Mouse (Mus musculus): Measurements from ENCODE around the gene Fam98a. TPM values are rescaled to one million over a fixed set of nuclear protein-coding genes. Genes with fewer than 3 reads are reported as not detected.

Gene Fam98a
- 17.6 and 18.8 TPM in 2 replicates for polyA plus RNA-seq (2015; fragmentation: Nextera tagmentation; extraction: Ambion mirVana)

- peak within 1 kb of the TSS; percentile 87 for H3K4me2 ChIP-seq (ENCODE audit: low read depth, low read length)
- peak within 1 kb of the TSS; percentile 90 for H3K4me3 ChIP-seq (ENCODE audit: low read length)
- H3K27me3 ChIP-seq (replicated peaks; ENCODE audit: control insufficient read depth, insufficient read depth, low read length): no peaks in the 10 kb centered on the region
- H3K9me3 ChIP-seq (ENCODE audit: control insufficient read depth, low read length): no peaks in the 10 kb centered on the region
- peak; percentile 100 for ATAC-seq
- H3K4me1 ChIP-seq (ENCODE audit: control insufficient read depth, insufficient read depth, low read length): peaks cover 6% of the 10 kb centered on the region; the same call in 1 of the 2 replicates
- peak within 1 kb of the TSS; percentile 68 for H3K27ac ChIP-seq (ENCODE audit: low read length)
- under 1% methylated on average over 56 of the region's 56 CpGs for WGBS
- H3K9ac ChIP-seq (ENCODE audit: low read depth, low read length): peak within 1 kb of the TSS; percentile 87
- no peaks in the 10 kb centered on the region for H3K36me3 ChIP-seq (ENCODE audit: control insufficient read depth, insufficient read depth, low read length)
Observed at GRCm38 (mm10) chr17:75551512-75552400, at the start of gene Fam98a. Gene Fam98a, minus strand, starts transcription at chr17:75551946.

DNA sequence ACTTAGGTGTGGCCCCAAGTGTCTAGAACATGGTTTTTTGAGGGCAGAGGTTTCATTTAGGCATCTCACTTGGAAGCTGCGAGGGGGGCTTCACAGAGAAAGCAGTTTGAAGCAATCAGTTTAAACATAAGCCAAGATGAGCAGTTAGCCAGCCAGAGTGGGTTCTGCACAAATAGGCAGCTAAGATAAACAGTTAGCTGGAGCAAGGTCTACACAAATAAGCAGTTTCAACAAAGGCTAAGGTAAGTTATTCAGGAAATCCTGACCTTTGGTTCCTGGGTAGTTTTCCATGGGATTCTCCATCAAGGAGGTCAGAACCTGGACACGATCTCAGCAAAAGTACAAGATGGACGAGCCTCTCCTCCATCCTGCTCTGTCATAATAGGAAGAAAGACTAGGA lies 46.9 kb upstream of the Fam98a start:
- H3K4me3 ChIP-seq (ENCODE audit: low read length): no peak overlapping the region
- H3K4me2 ChIP-seq (ENCODE audit: low read depth, low read length): no peak overlapping the region
- H3K9me3 ChIP-seq (ENCODE audit: control insufficient read depth, low read length): no peaks in the 10 kb centered on the region
- no peaks in the 10 kb centered on the region for H3K36me3 ChIP-seq (ENCODE audit: control insufficient read depth, insufficient read depth, low read length)
- WGBS: 60% methylated on average over 3 of the region's 3 CpGs
- no peak for ATAC-seq
- H3K4me1 ChIP-seq (ENCODE audit: control insufficient read depth, insufficient read depth, low read length): no peaks in the 10 kb centered on the region
- H3K9ac ChIP-seq (ENCODE audit: low read depth, low read length): no peak overlapping the region
- H3K27me3 ChIP-seq (replicated peaks; ENCODE audit: control insufficient read depth, insufficient read depth, low read length): no peaks in the 10 kb centered on the region
- no peak overlapping the region for H3K27ac ChIP-seq (ENCODE audit: low read length)

DNA sequence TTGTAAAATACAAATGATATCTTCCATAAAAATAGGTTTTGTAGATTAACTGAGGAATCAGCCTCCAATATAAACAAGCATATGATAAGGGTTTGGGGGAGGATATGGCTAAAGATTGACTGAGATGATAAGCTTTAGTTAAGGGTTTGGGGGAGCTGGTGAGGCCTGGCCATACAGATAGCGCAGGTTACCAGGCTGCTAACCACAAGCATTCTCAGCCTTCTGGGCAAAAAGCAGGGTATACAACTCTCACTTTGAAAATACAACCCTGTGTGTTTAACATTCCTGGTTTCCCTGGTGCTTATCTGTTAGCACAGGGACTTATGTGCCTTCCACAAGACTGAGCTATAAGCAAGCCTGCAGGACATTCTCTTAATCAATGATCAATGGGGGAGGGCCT lies 31.0 kb upstream of the Fam98a start:
- Histone ChIP-seq H3K4me3 (ENCODE audit: low read length) (no peak overlapping the region), H3K36me3 (ENCODE audit: control insufficient read depth, insufficient read depth, low read length) (no peaks in the 10 kb centered on the region), H3K4me2 (ENCODE audit: low read depth, low read length) (no peak overlapping the region), H3K9ac (ENCODE audit: low read depth, low read length) (no peak overlapping the region), H3K27me3 (replicated peaks; ENCODE audit: control insufficient read depth, insufficient read depth, low read length) (no peaks in the 10 kb centered on the region), H3K9me3 (ENCODE audit: control insufficient read depth, low read length) (no peaks in the 10 kb centered on the region), H3K4me1 (ENCODE audit: control insufficient read depth, insufficient read depth, low read length) (no peaks in the 10 kb centered on the region), H3K27ac (ENCODE audit: low read length) (no peak overlapping the region)
- no peak for ATAC-seq
- WGBS: 79% methylated on average over 1 of the region's 1 CpGs

GRCm38 (mm10) chr17:75575608-75576007 lies 23.9 kb upstream of the Fam98a start:
- whole genome bisulfite sequencing: 39% methylated on average over 7 of the region's 7 CpGs
- Histone ChIP-seq H3K4me2 (ENCODE audit: low read depth, low read length) (0 out of 2 replicates have a peak overlapping the region, but pooled peaks have one; percentile 6), H3K27ac (ENCODE audit: low read length) (no peak overlapping the region), H3K36me3 (ENCODE audit: control insufficient read depth, insufficient read depth, low read length) (no peaks in the 10 kb centered on the region), H3K4me3 (ENCODE audit: low read length) (no peak overlapping the region), H3K9ac (ENCODE audit: low read depth, low read length) (no peak overlapping the region), H3K4me1 (ENCODE audit: control insufficient read depth, insufficient read depth, low read length) (peaks cover 3% of the 10 kb centered on the region; the same call in 1 of the 2 replicates), H3K9me3 (ENCODE audit: control insufficient read depth, low read length) (no peaks in the 10 kb centered on the region), H3K27me3 (replicated peaks; ENCODE audit: control insufficient read depth, insufficient read depth, low read length) (no peaks in the 10 kb centered on the region)
- ATAC-seq: peak; percentile 95

DNA sequence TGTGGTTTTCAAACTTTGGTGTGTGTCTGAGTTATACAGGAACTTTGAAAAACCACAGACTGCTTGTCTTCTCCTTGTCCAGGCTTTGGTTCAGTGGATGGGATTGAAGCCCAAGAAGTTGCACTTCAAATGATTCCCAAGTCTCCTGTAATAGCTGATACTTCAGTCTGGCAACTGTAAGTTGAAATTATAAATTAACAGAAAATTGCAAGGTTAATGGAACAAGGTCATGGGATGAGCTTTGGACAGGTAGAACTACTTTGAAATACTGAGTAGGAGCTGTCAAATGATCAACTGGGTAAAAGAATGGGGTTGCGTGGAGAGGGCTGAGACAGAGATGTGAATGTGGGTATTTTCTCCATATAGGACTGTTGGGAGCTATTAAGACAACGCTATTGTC lies 6.3 kb upstream of the Fam98a start:
- no peak for ATAC-seq
- H3K4me2 ChIP-seq (ENCODE audit: low read depth, low read length): no peak overlapping the region
- no peaks in the 10 kb centered on the region for H3K36me3 ChIP-seq (ENCODE audit: control insufficient read depth, insufficient read depth, low read length)
- 86% methylated on average over 2 of the region's 2 CpGs for WGBS
- no peaks in the 10 kb centered on the region for H3K9me3 ChIP-seq (ENCODE audit: control insufficient read depth, low read length)
- H3K4me1 ChIP-seq (ENCODE audit: control insufficient read depth, insufficient read depth, low read length): no peaks in the 10 kb centered on the region
- no peaks in the 10 kb centered on the region for H3K27me3 ChIP-seq (replicated peaks; ENCODE audit: control insufficient read depth, insufficient read depth, low read length)
- no peak overlapping the region for H3K9ac ChIP-seq (ENCODE audit: low read depth, low read length)
- H3K4me3 ChIP-seq (ENCODE audit: low read length): no peak overlapping the region
- H3K27ac ChIP-seq (ENCODE audit: low read length): no peak overlapping the region

DNA sequence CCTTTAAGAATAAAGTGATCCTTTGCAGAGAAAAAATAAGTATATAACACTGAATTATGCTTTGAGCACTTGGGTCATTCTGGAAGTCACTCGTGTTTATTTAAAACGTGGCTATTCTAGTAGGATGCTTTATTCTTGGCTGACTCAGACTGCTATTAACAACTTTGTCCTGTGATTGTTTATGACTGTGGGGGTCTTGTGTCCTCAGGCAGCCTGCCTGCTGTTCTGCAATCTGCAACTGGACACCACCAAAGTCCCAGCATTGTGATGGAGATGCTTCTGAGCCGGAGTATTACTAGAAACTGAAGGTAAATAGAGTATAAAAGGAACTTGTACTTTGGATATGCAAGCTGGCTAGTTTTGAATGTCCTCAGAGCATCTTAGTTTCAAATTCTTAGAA lies 5.3 kb upstream of the Fam98a start:
- Histone ChIP-seq H3K27ac (ENCODE audit: low read length) (no peak overlapping the region), H3K27me3 (replicated peaks; ENCODE audit: control insufficient read depth, insufficient read depth, low read length) (no peaks in the 10 kb centered on the region), H3K4me1 (ENCODE audit: control insufficient read depth, insufficient read depth, low read length) (no peaks in the 10 kb centered on the region), H3K4me3 (ENCODE audit: low read length) (no peak overlapping the region), H3K4me2 (ENCODE audit: low read depth, low read length) (no peak overlapping the region), H3K36me3 (ENCODE audit: control insufficient read depth, insufficient read depth, low read length) (no peaks in the 10 kb centered on the region), H3K9me3 (ENCODE audit: control insufficient read depth, low read length) (no peaks in the 10 kb centered on the region), H3K9ac (ENCODE audit: low read depth, low read length) (no peak overlapping the region)
- no peak for ATAC-seq
- WGBS: 42% methylated on average over 3 of the region's 3 CpGs

GRCm38 (mm10) chr17:75550771-75551413 lies 854 bp downstream of the Fam98a start:
- no peaks in the 10 kb centered on the region for H3K27me3 ChIP-seq (replicated peaks; ENCODE audit: control insufficient read depth, insufficient read depth, low read length)
- 37% methylated on average over 11 of the region's 11 CpGs for WGBS
- H3K27ac ChIP-seq (ENCODE audit: low read length): no peak overlapping the region
- peak overlapping the region; percentile 87 for H3K4me2 ChIP-seq (ENCODE audit: low read depth, low read length)
- no peak for ATAC-seq
- H3K9ac ChIP-seq (ENCODE audit: low read depth, low read length): peak overlapping the region; percentile 87
- H3K4me1 ChIP-seq (ENCODE audit: control insufficient read depth, insufficient read depth, low read length): peaks cover 6% of the 10 kb centered on the region; the same call in 1 of the 2 replicates
- H3K9me3 ChIP-seq (ENCODE audit: control insufficient read depth, low read length): no peaks in the 10 kb centered on the region
- peaks cover 3% of the 10 kb centered on the region; the same call in 1 of the 2 replicates for H3K36me3 ChIP-seq (ENCODE audit: control insufficient read depth, insufficient read depth, low read length)
- H3K4me3 ChIP-seq (ENCODE audit: low read length): peak overlapping the region; percentile 90

GRCm38 (mm10) chr17:75544262-75544661 lies 7.5 kb downstream of the Fam98a start:
- Histone ChIP-seq H3K27ac (ENCODE audit: low read length) (no peak overlapping the region), H3K9me3 (ENCODE audit: control insufficient read depth, low read length) (no peaks in the 10 kb centered on the region), H3K4me1 (ENCODE audit: control insufficient read depth, insufficient read depth, low read length) (peaks cover 2% of the 10 kb centered on the region; the same call in 1 of the 2 replicates), H3K27me3 (replicated peaks; ENCODE audit: control insufficient read depth, insufficient read depth, low read length) (no peaks in the 10 kb centered on the region), H3K4me2 (ENCODE audit: low read depth, low read length) (no peak overlapping the region), H3K9ac (ENCODE audit: low read depth, low read length) (no peak overlapping the region), H3K4me3 (ENCODE audit: low read length) (no peak overlapping the region), H3K36me3 (ENCODE audit: control insufficient read depth, insufficient read depth, low read length) (peaks cover 13% of the 10 kb centered on the region)
- ATAC-seq: no peak
- WGBS: 80% methylated on average over 7 of the region's 7 CpGs

- 64% methylated on average over 7 of the region's 7 CpGs for WGBS
- ATAC-seq: no peak
- Histone ChIP-seq H3K36me3 (ENCODE audit: control insufficient read depth, insufficient read depth, low read length) (peaks cover 18% of the 10 kb centered on the region), H3K9me3 (ENCODE audit: control insufficient read depth, low read length) (no peaks in the 10 kb centered on the region), H3K4me3 (ENCODE audit: low read length) (no peak overlapping the region), H3K4me2 (ENCODE audit: low read depth, low read length) (no peak overlapping the region), H3K27ac (ENCODE audit: low read length) (no peak overlapping the region), H3K27me3 (replicated peaks; ENCODE audit: control insufficient read depth, insufficient read depth, low read length) (no peaks in the 10 kb centered on the region), H3K9ac (ENCODE audit: low read depth, low read length) (no peak overlapping the region), H3K4me1 (ENCODE audit: control insufficient read depth, insufficient read depth, low read length) (peaks cover 4% of the 10 kb centered on the region; the same call in 1 of the 2 replicates)
Observed at GRCm38 (mm10) chr17:75543434-75543833, 8.3 kb downstream of the Fam98a start.
